Mouse (Mus musculus) adrenal gland, adult 2 months (tissue): Measurements from ENCODE around the gene Bzw2. TPM values are rescaled to one million over a fixed set of nuclear protein-coding genes. Genes with fewer than 3 reads are reported as not detected.

Experiments used
- DNase-seq: peaks from one replicate; pipeline ENCODE4 v3.0.0; 2021
- polyA plus RNA-seq: library from polyadenylated mRNA; depleted of rRNA; stranded (reverse); fragments of >200 nt; gene quantifications from 2 replicates; pipeline ENCODE4 v1.2.3, GENCODE M21; 2012
- total RNA-seq, 2 experiments: library from RNA; stranded (reverse); gene quantifications; 2 replicates each; pipeline ENCODE4 v1.2.3; 2021

Bzw2 gene
- total and polyA plus RNA-seq, 3 experiments: 2.1 to 22.4 (median 21.8) TPM

GRCm38 (mm10) chr12:36135409-36135808 is 22.5 kb downstream of the Bzw2 start:
- DNase-seq: no peak

- no peak for DNase-seq
These were observed 23.8 kb downstream of the Bzw2 start for GRCm38 (mm10) chr12:36134111-36134510.

- no peak for DNase-seq
These were observed 24.3 kb downstream of the Bzw2 start for GRCm38 (mm10) chr12:36133547-36133946.

- DNase-seq: no peak
These were observed 25.2 kb downstream of the Bzw2 start for GRCm38 (mm10) chr12:36132668-36133067.

- DNase-seq: no peak
These were observed 25.6 kb downstream of the Bzw2 start for GRCm38 (mm10) chr12:36132254-36132653.

GRCm38 (mm10) chr12:36129826-36130225 is 28.1 kb downstream of the Bzw2 start:
- no peak for DNase-seq

DNA sequence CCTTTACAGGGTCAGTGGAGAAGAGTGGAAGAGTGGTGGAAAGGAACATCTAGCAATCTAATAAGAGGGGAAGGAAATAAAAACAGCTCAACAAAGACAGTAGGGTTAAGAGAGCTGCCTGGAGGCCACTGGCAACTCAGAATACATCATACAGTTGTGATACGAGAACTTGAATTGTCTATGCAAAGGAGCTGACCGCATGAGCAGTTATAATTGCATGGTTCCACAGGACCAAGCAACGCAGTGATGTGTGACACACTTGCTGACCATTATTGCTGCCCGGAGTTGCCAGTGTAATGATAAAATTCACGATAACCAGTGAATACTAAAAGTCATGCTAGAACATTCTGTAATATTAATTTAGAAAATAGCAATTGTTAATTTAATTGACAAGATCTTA is 31.8 kb downstream of the Bzw2 start:
- no peak for DNase-seq

DNA sequence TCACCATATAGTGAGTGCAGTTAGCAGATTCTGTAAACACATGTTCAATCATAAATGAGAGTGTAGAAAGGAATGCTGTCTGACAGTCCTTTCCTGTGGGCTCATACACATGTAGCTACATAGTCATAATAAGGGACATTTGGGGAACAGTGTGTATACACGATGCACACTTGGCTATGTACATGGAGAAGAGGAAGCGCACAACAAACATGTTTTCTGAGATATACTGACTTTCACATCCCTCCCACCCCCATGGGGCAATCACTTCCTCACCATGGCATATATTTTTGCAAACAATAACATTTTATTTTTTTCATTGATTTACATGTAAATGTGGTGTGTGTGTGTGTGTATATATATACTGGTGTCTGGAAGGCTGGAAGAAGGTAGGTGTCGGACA is 38.6 kb downstream of the Bzw2 start:
- no peak for DNase-seq

DNA sequence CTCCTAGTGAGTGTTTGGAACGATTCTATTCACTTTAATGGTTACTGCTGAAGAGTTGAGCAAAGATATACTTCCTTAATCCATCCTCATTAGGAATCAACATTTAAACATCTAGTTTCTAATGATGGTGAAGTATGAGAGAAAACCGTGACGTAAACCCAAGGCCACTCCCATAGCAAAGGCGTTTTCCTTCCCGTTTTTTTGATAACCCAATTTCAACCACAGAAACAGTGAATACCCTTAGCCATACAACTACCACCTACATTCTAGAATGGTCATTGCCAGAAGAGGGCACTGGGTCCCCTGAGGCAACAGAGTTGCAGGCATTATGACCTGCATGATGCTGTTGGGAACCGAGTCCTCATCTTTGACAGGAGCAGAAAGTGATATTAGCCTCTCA is 40.7 kb downstream of the Bzw2 start:
- no peak for DNase-seq

DNA sequence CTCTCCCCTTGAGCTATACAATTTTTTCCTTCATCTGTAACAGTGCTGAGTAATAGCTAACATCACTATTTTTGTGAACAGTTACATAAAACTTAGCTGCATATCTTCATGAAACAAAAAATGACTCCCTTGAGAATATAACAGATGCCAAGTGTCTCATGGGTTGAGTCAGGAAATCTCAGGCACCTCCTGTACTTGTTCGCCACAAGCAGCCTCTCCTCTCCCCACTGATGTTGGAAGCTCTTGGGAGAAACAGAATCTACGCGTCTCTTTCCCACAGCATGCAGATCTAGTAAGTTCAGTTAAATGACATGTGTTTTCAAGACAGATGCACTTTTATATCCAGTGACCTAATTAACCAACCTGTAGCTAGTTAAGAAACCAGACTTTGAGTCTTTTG is 45.8 kb downstream of the Bzw2 start:
- no peak for DNase-seq

DNA sequence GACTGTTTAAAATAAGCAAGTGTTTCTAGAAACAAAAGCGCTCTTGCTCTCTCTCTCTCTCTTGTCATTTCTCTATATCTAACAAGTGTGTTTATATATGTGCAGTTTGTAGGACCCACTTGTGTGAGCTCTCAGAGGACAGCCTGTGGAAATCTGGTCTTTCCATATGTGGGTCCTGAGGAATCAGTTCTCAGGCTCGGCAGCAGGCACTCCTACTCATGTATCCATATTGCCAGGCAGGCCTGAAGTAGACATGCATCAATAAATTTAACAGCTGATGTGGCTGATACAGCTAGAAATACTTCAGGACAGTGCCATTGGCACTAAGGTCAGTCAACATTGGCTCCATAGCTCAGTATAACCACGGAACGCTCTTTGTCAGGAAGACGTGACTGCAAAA is 46.8 kb downstream of the Bzw2 start:
- DNase-seq: no peak

DNA sequence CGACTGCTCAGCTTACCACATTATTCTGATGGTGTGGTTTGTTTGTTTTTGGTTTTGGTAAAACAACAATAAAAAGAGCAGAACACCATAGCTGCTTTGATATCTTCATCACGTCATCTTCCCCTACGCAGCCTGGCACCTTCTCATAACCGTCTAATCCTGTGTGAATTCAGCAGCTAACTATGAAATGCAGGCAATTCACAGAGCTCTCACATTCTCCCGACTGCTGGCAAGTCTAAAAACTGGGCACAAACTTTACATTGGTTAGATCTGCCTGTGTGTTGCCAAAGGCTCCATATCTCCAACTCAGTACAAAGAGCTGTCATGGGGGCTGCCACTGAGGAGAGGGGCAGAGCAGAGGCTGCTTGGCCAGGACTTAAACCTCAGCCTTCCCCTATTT is 47.4 kb downstream of the Bzw2 start:
- DNase-seq: no peak

DNA sequence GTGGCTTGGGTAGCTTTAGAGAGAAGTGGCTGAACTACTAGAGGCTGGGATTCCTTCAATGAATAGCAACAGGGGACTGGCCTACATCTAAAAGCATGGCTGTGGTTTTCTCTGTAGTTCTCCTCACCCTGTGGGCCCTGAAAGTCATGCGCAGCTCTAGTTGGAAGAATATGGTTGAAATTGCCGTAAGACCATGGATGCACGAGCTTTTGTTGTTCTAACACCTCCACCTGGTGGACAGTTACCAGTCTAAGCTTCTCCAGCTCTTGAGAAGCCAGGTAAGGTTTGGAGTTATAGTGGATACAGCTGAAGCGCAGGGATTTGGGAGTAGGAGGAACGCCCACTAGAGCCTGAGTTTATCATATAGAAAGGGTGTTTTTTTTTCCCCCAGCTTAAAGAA is 49.4 kb downstream of the Bzw2 start:
- no peak for DNase-seq

DNA sequence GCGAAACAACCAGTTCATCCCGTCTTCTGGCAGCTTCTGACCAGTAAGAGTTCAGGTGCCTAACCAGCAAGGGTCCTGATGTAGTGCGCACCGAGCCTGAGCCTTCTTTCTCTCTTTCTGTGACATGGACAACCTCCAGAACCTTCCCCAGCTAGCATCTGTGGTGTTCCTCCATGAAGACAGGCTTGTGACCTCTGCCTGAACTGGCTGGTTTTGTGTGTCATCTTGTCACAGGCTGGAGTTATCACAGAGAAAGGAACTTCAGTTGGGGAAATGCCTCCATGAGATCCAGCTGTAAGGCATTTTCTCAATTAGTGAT is 54.3 kb downstream of the Bzw2 start:
- no peak for DNase-seq

GRCm38 (mm10) chr12:36102733-36103591 is 54.9 kb downstream of the Bzw2 start:
- no peak for DNase-seq

- DNase-seq: no peak
These were observed 62.5 kb downstream of the Bzw2 start for GRCm38 (mm10) chr12:36095371-36095880.

- DNase-seq: no peak
These were observed 64.7 kb downstream of the Bzw2 start for GRCm38 (mm10) chr12:36093081-36093670.

DNA sequence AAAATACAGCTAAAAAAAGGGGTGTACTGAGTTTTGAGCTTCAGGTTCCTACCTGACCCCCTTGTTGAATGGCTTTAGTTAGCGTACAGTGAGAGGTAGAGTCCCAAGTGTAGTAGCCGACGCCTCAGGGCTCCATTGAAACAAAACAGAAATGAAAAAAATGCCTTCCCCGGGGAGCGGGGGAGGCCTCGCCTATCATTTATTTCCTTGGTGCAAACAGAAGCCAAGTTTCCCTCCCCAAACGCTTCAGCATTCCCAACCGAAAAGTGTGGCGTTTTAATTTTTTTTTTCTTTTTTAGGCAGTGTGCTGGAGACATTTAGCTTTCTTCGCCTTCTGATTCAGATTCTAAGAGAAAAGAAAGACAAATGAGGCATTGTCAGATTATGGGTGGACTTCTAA is 65.9 kb downstream of the Bzw2 start:
- no peak for DNase-seq

- DNase-seq: no peak
These were observed 68.7 kb downstream of the Bzw2 start for GRCm38 (mm10) chr12:36089221-36089620.

DNA sequence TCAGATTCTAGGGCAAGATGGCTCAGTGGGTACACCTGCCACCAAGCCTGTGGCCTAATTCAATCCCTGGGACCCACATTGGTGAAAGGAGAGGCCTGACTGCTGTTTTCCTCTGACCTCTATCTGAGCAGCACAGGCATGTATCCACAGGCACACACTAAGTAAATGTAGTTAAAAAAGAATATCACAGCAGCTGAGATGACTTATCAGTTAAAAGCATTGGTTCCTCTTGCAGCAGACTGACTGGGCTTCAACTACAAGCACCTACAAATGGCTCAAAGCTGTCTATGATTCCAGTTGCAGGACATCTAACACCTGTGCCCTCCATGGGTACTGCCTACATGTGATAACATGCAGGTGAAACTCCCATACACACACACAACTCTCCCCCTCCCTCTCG is 69.1 kb downstream of the Bzw2 start:
- no peak for DNase-seq

DNA sequence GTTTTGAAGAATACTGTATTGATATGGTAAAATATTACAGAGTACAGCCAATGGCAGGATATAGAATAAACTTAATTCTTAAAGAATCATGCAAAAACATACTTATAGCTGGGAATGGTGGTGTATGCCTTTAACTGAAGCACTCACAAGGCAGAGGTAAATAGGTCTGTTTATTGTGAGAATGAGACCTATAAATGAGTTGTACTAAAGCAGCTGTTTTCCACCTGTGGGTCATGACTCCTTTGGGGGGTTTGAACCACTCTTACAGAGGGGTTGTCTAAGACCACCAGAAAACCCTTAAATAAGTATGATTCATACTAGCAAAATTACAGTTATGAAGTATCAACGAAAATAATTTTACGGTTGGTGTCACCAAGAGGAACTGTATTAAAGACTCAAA is 72.5 kb downstream of the Bzw2 start:
- no peak for DNase-seq

DNA sequence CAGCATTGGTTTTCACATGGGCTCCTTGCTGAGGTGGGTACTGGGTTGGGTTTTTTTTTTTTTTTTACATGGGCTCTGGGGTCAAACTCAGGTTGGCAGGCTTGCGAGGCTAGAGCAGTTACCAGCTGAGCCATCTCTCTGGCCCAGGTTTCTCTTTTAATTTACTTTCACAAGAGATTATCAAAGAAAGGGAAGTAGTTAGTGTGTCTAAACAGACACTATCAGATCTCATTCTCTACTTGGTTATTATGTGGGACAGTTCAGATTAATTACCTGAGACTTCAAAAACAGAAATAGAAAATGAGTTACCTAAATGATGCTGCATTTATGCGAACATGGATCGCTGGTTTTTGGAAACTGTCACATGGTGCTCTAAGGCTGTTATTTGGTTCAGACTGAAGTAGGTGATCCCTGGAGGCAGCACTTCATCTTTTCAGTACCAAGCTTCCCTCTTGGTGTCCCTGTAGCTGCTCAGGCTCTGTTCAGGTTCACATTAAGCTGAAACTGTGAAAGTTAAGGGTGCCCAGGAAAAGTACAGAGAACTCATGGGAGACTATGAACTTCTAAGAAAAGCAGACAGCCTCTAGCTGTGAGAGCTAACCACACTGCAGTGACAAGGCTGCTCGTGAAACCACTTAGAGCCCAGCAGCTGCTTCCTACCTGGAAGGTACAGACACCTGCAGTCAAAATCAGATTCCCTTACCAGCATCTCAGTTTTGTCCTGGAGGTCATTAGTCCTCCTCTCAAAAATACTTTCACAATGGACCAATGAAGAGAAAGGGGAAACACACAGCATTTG is 79.6 kb downstream of the Bzw2 start:
- no peak for DNase-seq

GRCm38 (mm10) chr12:36072860-36073259 is 85.0 kb downstream of the Bzw2 start:
- DNase-seq: no peak
